Mouse (Mus musculus): ENCODE results near the gene Sorcs2.

Sorcs2 gene

DNA sequence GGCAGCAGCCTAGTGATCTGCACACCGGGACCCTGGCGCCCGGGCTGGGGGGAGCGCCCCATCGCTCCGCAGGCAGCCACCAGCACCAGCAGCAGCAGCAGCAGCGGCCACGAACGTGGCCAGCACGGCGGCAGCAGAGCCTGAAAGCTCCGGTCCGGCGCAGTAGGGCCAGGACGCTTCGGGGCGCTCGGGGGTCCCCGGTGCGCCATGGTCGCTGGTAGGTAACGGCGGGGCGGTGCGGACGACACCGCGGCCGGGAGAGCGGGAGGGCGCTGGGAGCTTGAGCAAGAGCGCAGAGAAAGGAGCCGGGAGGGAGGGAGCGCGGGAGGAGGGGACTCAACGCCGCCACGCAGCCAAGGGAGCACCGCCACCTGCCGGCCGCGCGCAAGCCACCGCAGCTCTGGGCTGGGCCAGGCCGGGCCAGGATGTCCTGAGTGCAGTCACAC, at the start of gene Sorcs2:
TSS of gene Sorcs2 (minus strand) at position 303 of the 446 bp plus-strand sequence.
- DNase-seq (ENCODE audit: low read depth, low spot score) = peak; percentile 82

DNA sequence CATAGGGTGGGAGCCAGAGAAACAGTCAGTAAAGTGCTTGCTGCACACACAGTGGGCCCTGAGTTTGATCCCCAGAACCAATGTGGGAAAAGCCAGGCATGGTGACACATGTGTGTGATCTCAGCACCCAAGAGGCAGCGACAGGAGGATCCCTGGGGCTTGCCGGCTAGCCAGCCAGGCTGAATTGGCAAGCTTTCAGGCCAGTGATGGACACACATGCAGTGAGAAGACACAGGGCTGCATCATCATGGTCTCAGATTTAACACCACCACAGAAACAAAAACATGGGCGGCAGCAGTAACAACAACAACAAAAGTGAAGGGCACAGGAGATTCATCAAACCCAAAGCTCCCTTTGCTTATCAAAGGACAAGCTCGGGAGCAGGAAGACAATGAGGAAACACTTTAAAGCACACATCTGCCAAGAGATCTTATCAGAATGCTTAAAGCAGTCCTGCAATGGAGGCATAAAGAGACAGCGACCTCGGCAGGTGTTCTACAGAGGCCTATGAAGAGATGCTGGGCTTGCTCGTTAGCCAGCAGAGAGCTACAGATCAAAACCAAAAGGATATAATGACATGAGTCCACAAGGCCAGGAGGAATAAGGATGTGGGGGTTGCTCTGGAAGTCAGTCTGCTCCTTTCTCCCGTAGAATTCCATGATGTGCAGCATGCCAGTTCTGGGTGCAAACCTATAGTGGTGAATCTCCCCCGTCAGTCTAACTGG, 48.4 kb upstream of the Sorcs2 start:
- no peak for DNase-seq (ENCODE audit: low read depth, low spot score)

DNA sequence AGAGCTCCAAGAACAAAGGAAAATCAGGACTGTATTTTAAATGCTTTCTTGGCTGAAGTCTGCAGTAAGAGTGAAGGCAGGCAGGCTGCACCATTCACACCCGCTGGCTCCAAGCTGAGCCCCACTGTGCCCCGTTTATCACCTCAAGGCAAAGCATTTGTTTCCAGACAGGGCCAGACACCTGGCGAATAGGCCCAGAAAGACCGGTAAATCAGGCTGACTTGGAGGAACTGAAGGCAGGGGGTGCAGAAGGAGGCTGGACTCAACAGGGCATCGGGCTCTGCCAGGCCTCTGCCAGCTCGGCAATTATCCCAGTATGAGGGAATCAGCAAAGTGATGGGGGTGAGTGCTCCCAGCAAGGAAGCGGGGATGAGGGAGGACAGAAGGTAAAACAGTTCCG, 47.1 kb upstream of the Sorcs2 start:
- DNase-seq (ENCODE audit: low read depth, low spot score) = no peak

DNA sequence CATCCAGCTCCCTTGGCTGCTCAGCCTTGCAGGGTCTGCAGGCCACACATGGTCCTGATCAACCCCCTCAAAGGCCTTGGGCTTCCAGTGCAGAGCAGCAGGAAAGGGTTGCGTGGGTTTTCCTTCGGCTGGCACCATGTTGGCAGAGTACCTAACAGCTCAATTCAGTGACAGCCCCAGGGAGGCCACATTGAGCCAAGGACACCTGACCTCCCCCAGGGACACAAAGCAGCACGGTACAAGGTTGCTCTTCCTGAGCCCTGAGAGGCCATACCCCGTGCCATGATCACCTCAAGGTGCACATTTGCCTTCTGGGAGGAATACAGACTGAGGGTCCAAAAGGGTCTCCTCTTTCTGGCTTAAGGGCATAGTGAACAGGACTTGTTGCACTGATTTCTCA, 46.7 kb upstream of the Sorcs2 start:
- no peak for DNase-seq (ENCODE audit: low read depth, low spot score)

DNA sequence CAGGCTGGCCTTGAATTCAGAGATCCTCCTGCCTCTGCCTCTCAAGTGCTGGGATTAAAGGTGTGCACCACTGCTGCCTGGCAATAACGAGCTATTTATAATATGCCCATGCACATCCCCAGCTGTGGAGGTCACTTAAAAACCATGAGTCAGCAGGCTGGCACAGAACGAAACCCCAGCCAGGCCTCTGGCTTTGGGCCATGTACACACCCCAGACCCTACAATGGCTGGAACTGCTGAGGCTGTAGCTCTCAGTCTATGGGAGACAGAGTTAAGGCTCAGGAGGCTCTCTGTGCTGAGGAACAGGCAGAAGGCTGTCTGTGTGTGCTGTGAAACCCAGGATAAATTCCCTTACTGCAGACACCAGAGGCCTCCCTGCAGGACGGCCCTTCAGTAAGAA, 42.8 kb upstream of the Sorcs2 start:
- DNase-seq (ENCODE audit: low read depth, low spot score) = no peak

DNA sequence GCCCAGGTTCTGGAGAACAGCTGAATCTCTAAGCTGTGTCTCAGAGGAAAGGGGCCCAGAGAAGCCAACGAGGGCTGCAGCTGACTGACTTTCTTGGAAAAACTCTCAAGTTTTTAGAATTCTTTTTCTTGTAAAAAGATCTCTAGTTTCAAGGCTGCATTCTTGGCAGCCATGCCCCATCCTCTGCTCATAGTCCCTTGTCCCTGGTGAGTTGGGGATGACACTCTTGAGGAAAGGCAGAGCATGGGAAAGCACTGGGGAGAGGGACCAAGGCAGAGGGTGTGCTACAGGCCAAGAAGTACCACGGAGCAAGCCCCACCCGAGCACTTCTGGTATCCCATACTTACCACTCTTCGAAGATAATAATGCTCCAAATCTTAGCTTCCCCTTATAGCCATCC, 38.9 kb upstream of the Sorcs2 start:
- no peak for DNase-seq (ENCODE audit: low read depth, low spot score)

DNA sequence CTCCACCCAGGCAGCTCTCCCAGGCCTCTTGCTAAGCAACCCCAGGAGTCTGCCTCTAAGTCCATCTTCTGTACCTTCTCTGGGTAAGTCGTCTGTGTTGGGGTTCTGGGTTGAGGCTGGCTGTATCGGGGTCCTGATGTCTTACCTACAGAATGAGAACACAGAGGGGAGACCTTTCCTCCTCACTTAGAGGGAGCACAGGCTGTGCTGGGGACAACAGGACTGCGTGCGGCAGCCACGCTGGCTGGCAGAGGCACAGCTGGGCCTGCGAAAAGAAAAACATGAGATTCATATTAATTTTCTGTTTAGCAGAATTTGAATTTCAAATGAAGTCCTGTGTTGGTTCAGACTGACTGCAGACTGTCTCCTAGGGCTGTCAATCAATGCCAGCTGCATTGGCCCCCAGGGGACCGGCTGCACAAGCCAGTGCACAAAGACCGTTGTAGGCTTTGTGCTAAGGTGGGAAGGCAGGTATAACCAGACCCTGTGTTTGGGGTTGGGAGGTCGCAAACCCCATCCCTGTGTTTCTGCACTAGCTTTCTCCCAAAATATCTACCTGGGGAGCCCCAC, 36.5 kb upstream of the Sorcs2 start:
- no peak for DNase-seq (ENCODE audit: low read depth, low spot score)

DNA sequence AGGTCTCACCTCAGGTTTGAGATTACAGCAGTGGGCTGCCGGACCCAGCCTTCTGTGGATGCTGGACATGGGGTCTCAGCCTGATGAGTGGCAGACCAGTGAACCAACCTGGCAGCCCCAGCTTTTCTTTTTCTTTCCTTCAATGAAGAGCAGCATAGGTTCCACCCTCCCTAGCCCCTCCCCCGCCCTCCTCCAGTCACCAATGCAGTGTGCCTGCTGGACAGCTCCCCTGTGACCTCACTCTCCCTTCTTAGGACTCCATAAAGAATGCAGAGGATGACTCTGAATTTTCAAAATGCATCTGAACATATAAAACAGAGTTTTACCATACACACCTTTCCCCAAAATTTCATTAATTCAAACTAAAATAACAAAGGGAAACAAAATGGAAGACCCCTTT, 33.8 kb upstream of the Sorcs2 start:
- no peak for DNase-seq (ENCODE audit: low read depth, low spot score)

DNA sequence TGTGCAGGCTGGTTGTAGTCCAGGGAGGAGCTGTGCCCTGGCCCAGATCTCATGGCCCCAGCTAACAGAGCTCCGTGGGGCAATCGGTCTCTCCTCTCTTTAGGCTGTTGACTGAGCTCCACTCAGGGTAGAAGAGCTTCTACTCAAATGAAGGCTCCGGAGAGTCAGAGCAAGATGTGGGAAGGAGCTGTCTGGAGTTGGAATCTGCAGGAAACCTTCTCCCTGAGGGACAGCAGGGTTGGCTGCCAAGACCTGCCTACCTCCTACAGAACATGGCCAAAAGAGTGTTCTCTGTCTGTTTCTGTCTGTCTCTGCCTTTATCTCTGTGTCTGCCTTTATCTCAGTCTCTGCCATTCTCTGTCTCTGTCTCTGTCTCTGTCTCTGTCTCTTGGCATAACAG, 31.6 kb upstream of the Sorcs2 start:
- DNase-seq (ENCODE audit: low read depth, low spot score) = no peak

DNA sequence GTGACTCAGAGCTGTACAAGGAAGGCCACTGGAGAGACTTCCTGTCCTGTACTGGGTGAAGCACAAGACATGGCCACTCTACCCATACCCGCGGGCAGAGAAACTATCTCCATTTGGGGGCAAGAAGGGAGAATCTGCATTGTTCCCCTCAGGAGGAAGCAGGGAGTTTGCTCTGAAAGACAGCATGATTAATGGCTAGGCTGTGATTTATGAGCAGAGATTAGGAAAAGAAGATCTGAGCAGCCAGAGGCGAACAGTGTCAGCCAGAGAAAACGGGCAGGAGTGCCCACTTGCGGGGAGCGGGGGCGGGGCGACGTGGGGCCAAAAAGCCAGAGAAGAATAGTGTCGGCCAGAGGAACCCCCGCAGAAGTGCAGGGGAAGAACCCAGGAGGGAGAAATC, 29.9 kb upstream of the Sorcs2 start:
- no peak for DNase-seq (ENCODE audit: low read depth, low spot score)

DNA sequence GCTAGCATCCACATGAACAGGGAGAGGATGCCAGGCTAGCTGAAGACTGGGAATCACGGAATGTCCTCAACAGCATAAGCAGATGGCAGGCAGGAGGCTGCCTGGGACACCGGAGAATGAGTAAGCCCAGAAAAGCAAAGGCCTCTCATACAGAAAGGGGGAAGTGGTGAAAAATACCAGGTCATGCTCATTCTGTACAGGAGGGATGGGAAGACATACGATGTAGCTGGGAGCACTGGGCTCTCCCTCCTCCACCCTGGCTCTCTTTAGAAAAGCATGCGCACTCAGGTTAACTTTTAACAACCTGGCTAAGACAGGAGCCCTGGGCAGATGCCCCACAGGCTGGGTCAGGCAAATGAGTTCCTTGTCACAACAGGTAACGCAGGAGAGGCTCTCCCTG, 28.5 kb upstream of the Sorcs2 start:
- no peak for DNase-seq (ENCODE audit: low read depth, low spot score)

DNA sequence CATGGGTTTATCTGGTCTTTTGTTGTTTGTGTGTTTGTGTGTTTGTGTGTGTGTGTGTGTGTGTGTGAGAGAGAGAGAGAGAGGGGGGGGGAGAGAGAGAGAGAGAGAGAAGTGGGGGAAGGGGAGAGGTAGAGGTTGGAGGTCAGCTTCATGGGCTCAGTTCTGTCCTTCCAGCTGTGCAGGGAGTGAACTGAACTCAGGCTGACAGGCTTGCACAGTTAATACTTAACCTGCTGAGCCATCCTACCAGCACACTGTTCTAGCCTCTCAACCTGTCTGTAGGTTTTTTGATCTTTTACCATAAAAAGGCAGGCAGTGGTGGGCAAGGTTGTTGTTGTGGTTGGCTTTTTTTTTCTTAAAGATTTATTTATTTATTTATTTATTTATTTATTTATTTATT, 26.7 kb upstream of the Sorcs2 start:
- no peak for DNase-seq (ENCODE audit: low read depth, low spot score)

DNA sequence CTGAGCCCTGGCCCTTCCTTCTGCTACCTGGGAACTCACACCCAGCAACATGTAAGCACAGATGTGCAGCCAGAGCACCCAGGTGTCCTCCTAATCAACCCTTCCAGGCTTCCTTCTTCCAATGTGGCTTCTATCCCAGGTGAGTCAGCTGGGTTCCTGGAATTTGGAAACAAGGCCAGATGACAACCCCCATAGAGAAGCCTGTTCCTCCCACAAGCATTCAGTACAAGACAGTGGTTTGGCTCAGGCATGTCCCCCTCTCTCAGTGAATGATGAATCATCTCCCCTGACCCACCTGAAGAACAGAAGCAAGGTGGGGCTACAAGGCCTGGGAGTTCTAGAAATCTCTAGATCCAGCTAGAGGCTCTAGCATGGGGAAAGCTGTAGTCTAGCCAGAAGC, 24.8 kb upstream of the Sorcs2 start:
- no peak for DNase-seq (ENCODE audit: low read depth, low spot score)

DNA sequence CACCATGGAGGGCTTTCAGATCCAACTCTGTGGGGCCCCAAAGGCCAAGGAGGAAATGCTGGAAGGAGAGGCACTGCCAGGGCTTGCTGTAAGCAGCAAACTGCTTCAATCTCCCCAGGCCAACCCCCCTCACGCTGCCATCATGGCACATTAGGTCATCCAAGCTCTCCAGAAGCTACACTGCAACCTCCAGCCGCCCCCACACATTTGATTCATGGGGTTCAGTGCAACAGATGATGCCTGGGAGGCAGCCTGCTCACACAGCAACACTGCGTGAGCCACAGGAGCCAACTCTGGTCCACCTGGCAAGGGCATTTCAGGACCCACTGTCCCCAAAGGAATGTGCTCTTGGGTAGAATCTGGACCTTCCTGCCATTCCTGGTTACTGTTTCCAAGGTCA, 21.9 kb upstream of the Sorcs2 start:
- no peak for DNase-seq (ENCODE audit: low read depth, low spot score)

DNA sequence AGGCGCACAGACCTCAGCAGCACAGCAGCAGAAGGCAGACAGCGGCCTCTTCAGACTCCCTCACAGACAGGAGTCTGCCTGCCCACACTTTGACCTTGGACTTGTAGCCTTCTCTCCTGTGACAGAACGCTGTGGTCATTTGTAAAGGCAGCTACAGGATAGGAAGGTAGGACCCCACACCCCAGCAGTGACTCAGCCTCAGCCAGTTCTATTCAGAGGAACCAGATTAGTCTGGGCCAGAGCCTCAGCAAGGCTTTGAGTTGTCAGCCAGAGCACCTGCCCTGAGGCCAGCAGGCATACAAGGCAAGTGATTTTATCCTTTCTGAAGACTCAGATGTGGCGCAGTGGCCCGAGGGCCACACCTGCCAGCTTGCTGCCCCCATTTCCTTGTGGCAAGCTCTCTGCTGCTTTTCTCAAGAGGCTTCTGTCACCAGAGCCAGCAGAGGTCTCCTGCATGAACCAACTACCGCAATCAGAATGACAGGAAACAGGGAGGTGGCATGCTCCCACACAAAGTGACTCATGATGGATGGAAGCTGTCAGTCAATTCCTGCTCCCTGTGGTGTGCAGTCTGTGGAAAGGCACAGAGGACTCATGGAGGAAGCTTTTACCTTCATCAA, 16.9 kb upstream of the Sorcs2 start:
- peak; percentile 12 for DNase-seq (ENCODE audit: low read depth, low spot score)

DNA sequence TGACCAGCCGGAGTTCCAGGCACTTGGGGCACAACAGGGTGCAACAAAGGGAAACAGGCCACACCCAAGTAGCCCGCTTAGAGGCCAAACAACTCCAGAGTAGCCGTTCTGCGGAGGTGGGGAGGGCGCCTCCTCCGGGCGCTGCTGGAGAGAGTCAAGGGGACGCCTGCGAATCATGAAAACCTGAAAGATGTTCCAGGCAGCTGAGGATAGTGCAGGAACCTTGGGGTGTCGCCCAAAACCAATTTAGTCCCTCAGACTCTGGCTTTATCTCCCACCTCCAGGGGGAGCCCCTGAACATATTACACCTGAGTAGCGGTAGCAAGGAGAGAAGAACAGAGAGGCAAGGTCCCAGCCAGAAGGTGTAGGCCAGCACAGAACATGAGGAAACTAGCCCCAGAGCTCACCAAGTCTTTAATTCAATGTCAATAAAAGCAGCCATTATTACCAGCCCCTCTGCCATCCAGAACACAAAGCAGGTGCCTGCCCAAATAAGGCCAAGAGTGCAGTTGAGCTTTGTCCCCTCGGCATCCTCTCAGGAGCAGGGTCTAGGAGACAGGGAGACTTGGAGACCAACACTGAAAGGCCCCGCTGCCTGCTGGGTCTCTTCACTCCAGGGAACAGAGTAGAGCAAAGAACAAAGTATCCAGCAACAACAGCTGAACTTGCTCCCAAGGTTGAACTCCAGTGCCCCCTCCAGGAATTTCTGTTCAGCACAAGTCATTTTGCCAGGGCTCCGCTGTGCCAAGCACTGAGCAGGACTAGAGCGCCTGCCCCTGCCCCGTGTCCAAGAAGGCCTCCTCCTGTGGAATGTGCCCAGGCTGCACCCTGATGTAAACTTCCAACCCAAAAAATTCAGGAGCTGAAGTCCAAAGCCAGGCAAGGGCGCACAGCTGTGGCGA, 775 bp upstream of the Sorcs2 start:
- peak; percentile 71 for DNase-seq (ENCODE audit: low read depth, low spot score)

DNA sequence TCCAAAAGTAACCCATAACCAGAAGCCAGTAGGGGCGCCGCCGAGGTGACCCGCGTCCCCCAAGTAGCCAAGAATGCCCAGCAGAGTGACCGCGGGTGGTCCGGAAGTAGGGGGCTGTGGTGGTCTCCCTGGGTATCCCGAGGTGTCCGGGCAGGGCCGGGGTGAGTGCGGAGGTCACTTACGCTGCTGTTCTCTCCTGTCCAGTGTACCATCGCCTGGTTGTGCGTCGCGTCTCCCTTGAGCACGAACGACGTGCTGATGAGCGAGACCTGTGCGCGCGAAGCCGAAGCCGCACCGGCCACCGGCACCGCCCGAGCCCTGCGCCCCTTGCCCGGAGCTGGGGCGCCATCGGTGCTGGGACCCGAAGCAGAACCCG, 567 bp downstream of the Sorcs2 start:
- DNase-seq (ENCODE audit: low read depth, low spot score) = no peak

DNA sequence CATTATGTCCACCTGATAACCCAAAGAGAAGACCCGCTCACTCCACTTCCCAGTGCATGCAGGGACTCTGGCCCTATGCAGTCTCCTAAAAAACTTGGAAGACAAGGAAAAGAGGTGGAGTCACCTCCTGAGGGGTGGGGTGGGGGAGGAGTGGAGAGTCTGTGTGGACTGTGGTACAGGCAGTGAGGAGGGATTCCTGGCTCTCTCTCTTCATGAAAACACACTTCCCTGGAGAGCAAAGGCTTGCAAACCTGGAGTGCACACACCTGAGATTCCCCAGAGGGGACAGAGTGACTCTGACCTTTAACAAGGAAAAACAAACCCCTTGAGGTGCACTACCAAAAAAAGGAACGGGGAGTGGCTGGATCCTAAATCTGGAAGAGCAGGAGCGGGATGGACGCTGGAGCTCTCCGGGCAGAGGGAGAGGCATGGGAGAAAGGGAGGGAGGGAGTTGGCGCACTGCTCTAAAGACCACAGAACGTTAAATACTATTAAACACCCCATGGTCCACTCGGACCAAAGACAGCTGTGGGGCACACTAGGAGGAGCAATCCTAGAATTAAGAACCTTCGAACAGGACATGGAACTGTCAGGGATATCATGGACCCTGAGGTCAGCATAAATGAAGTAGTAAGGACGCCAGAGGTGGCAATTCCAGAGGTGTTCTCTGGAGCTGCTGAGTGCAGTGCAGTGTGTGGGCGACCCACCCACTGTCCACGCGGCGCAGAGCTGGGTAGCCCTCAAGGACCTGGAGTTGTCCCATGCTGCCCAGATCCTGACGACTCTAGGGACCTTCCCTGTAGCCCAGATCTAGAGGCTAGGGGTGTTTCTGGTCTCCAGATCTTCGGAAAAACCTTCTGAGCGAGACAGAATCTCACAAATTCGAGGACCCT, 1.2 kb downstream of the Sorcs2 start:
- no peak for DNase-seq (ENCODE audit: low read depth, low spot score)

DNA sequence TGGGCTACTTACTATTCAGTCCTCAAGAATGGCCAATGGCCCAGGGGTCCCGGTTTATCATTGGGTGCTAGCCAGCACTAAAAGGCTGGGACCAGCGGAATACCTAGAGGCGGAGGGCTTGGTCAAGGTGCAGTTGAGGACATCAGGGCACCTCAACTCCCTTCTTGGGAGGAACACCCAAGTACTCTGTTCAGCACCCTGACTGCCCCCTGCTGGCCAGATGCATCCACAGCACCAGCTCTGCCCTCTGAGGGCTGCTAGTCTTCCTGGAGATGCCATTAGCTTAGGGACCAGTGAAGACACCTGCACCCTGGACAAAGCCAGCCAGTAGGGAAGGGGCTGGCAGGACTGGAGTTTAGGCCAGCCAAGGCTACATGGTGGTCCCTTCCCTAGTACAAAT, 1.9 kb downstream of the Sorcs2 start:
- DNase-seq (ENCODE audit: low read depth, low spot score) = peak; percentile 84

DNA sequence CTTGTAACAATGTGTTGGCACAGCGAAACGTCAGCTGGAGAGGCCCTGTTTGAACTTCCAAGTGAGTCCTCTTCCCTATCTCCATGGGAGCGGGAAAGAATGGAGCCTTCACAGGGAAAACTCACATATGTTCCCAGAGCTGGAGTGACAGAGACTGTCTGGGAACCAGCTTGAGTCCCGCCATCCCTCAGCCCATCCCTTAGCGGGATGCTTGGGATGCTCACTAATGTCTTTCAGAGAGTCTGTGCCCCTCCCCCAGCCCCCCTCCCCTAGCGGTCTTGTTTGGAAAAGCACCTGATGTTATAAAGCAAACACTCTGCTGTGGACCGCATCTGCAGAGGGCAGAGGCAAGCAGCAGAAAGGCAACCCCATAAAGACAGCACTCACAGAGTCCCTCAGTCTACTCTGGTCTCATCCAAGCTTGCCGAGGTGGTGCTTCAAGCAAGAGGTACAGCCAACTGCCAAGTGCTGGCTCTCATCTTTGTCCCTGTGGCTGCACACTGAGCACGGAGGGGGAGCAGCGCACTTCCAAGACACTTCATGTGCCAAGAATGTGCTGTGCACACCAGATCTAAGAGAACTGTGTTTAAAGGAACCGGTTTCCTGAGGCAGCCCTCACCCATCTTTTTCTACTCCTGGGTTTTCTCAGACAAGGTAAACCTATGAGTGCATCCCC, 3.0 kb downstream of the Sorcs2 start:
- peak; percentile 51 for DNase-seq (ENCODE audit: low read depth, low spot score)

DNA sequence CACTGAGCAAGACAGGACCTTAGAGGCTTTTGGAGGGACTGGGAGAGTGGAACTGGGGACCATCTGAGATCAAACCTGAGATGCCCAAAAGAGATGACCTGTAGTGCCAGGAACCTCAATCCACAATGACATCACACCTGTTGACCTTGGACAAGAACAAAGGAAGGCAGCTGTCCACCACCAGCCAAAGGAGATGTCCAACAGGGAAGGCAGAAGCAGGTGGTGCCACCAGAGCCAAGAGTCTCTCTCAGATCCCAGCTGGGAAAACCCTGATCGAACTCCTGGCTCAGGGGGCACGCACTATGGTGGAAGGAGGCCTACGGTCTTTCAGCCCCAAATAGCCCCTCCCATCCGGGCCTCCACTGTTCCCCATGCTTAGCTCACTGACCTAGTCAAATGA, 6.2 kb downstream of the Sorcs2 start:
- DNase-seq (ENCODE audit: low read depth, low spot score) = no peak

Data from ES-CJ7 (cell line).